Mouse (Mus musculus) neutrophil, adult 83 days (primary cell): ENCODE measurements around the gene Syt7. TPM values are rescaled to one million over a fixed set of nuclear protein-coding genes. Genes with fewer than 3 reads are reported as not detected.

Experiments used
- total RNA-seq, 2 experiments: library from RNA; stranded (reverse); gene quantifications; one replicate each; pipeline ENCODE4 v1.2.4; 2023

Syt7 gene
- not detected for total RNA-seq

GRCm38 (mm10) chr19:10388615-10389313 lies at the start of gene Syt7:
Gene Syt7, plus strand, starts transcription at chr19:10389090.

GRCm38 (mm10) chr19:10456752-10457483 lies 68.0 kb downstream of the Syt7 start, which contains the start of gene Lrrc10b:
Gene Lrrc10b, minus strand, starts transcription at chr19:10457473.

GRCm38 (mm10) chr19:10482703-10483102 lies 93.8 kb downstream of the Syt7 start, which contains the start of gene Ppp1r32:
Gene Ppp1r32, minus strand, starts transcription at chr19:10482928.

Other genes starting within 250 kb of the Syt7 start
- 10 to 100 TPM; 11.8 to 12.1 TPM for gene Fads1, start 206.2 kb upstream of the Syt7 start, total RNA-seq
- gene Tmem258, start 185.1 kb upstream of the Syt7 start, total RNA-seq, result 100 to 1,000 TPM; 109 to 111 TPM
- gene Fen1, start 184.9 kb upstream of the Syt7 start, total RNA-seq, result 10 to 100 TPM; 41.0 to 50.0 TPM
- under 1 TPM in 1 of 2 experiments, not detected in 1; 0.11 TPM for gene Myrf, start 148.3 kb upstream of the Syt7 start, total RNA-seq
- under 1 TPM; 0.15 to 0.18 TPM for gene Dagla, start 84.2 kb upstream of the Syt7 start, total RNA-seq
- gene Lrrc10b, start 68.4 kb downstream of the Syt7 start, total RNA-seq, result not detected
- 1 to 10 TPM; 1.2 to 1.9 TPM for gene Ppp1r32, start 93.8 kb downstream of the Syt7 start, total RNA-seq
- 10 to 100 TPM; 72.4 to 78.9 TPM for gene Cpsf7, start 136.2 kb downstream of the Syt7 start, total RNA-seq
- 10 to 100 TPM; 35.0 to 40.0 TPM for gene Sdhaf2, start 137.1 kb downstream of the Syt7 start, total RNA-seq
- 10 to 100 TPM; 45.4 to 47.5 TPM for gene Tmem216, start 167.1 kb downstream of the Syt7 start, total RNA-seq
- 10 to 100 TPM; 42.0 to 46.2 TPM for gene Cyb561a3, start 188.1 kb downstream of the Syt7 start, total RNA-seq
- gene Tmem138, start 188.3 kb downstream of the Syt7 start, total RNA-seq, result 1 to 10 TPM; 6.4 to 7.9 TPM
- 100 to 1,000 TPM; 103 to 114 TPM for gene Ddb1, start 216.2 kb downstream of the Syt7 start, total RNA-seq
- 1 to 10 TPM; 6.6 to 8.1 TPM for gene Tkfc, start 216.6 kb downstream of the Syt7 start, total RNA-seq
- gene Vwce, start 245.1 kb downstream of the Syt7 start, total RNA-seq, result 1 to 10 TPM in 1 of 2 experiments, under 1 TPM in 1; 0.46 to 1.2 TPM